Mouse (Mus musculus): ENCODE data around the gene Sdr39u1.

Gene Sdr39u1

GRCm38 (mm10) chr14:55884713-55885113, 15.4 kb downstream of the Sdr39u1 start, which contains the start of gene Khnyn:
Khnyn (plus strand) TSS chr14:55884947.
- DNase-seq (ENCODE audit: low read depth, low spot score), result peak; percentile 95

GRCm38 (mm10) chr14:55884166-55884565, 15.9 kb downstream of the Sdr39u1 start, which contains the start of gene Cbln3:
Cbln3 (minus strand) TSS chr14:55884392.
- no peak for DNase-seq (ENCODE audit: low read depth, low spot score)

DNA sequence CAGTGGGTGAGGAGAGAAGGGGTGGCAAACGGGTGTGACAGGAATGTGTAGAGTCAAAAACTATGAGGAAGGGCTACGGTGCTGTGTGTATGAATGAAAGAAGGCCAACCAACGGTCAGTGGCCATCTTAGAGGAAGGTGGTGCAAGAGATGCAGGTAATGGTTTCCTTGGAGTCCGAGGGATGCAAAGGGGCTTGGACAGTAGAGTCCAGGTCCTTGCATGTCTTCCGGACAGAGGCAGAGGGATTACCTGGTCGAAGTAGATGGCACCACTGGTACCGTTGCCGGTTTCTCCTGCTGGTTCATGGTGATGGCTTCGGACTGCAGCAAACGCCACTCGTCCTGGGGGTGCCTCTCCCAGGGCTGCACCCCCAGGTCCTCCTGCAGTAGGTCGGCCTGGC, 16.4 kb downstream of the Sdr39u1 start:
- DNase-seq (ENCODE audit: low read depth, low spot score), result no peak

DNA sequence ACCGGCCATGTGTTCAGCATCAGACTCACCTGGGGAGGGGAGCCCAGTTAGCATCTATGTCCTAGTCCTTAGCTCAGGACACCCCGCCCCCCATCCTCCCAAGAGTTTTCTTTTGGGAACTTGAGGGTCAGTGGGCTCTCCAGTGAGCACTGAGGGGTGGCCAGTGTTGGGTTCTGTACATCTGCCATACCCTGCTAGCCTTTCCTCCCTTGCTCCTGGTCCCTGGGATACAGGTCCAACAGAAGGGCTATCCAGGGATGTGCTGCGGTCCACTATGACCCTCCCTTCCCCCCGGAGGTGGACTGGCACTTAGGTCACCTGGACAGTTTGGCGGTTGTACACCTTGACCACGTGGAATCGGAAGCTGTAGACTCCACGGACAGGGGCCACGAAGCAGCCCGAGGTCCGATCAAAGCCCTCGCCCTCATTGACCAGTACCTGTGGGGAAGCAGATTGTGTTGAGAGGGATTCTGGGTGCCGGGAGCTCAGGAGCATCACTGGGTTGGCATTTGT, 16.9 kb downstream of the Sdr39u1 start:
- DNase-seq (ENCODE audit: low read depth, low spot score), result no peak

GRCm38 (mm10) chr14:55882171-55882641, 17.9 kb downstream of the Sdr39u1 start:
- no peak for DNase-seq (ENCODE audit: low read depth, low spot score)

DNA sequence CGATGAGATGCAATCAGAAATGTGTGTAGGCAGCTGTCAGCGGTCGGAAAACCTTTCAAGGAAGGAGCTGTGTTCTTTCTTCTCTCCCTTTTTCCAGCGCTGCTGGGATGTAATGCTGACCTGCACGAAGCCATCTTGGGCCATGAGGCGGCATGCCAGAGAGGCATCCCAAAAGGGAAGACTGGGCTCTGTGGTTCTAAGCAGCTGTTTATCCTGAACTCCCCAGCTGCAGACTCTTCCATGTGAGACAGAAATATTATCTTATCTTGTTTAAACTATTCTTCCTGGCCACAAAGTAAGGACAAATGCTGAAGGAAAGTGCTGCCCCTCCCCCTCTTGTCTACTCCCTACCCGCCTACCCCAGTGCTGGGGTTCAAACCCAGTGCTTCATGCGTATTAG, 19.1 kb downstream of the Sdr39u1 start:
- no peak for DNase-seq (ENCODE audit: low read depth, low spot score)

DNA sequence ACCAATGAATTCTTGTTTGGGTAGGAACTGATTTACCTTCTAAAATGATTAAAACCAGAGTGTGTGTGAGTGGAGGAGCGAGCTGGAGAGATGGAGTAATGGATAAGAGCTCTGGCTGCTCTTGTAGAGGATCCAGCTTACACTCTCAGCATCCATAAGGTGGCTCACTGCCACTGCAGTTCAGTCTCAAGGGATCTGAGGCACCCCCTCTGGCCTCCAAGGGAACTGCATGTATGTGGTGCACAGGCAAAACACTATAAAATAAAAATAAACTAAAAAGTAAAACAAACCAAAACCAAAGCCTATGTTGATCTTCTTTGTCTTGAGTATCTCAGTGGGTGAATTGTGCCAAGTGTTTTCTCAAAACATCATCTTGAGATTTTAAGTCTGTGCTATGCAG, 20.5 kb downstream of the Sdr39u1 start:
- peak; percentile 84 for DNase-seq (ENCODE audit: low read depth, low spot score)

GRCm38 (mm10) chr14:55878316-55878940, 21.7 kb downstream of the Sdr39u1 start:
- no peak for DNase-seq (ENCODE audit: low read depth, low spot score)

DNA sequence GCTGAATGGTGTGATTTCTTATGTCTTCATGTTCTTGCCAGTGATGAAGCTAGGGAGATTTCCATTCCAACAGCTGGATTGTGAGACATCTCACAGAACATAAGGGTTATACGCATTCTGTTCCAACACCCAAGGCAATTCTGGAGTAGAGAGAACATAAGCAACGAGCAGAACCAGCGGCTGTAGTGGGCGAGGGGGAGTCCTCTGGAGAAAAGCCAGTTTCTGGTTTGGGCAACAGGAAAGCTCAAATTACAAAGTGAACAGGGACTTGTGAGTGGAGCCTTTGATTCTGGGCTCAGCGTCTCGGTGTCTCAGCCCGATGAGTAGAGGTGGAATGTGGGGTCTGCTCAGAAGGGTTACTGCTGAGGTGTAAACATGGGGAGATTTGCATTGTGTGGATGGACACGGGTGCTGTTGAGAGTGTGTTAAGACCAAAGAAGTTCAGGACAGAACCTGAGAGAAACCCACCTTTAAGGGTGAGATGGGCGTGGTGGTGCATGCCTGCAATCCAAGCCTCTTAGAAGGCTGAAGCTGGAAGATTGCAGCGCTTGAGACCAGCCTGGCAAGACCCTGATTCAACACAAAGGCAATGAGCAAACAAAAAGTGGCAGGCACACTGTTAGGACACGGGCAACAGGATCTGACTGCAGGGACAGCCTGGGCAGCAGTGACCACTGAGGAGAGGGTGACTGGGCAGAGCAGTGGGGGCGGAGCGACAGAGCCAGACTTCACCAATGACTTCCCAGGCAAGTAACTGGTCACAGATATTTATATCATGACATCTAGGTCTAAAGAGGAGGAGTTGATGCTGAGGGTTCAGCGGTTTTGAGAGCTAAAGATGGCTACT, 22.4 kb downstream of the Sdr39u1 start:
- no peak for DNase-seq (ENCODE audit: low read depth, low spot score)

DNA sequence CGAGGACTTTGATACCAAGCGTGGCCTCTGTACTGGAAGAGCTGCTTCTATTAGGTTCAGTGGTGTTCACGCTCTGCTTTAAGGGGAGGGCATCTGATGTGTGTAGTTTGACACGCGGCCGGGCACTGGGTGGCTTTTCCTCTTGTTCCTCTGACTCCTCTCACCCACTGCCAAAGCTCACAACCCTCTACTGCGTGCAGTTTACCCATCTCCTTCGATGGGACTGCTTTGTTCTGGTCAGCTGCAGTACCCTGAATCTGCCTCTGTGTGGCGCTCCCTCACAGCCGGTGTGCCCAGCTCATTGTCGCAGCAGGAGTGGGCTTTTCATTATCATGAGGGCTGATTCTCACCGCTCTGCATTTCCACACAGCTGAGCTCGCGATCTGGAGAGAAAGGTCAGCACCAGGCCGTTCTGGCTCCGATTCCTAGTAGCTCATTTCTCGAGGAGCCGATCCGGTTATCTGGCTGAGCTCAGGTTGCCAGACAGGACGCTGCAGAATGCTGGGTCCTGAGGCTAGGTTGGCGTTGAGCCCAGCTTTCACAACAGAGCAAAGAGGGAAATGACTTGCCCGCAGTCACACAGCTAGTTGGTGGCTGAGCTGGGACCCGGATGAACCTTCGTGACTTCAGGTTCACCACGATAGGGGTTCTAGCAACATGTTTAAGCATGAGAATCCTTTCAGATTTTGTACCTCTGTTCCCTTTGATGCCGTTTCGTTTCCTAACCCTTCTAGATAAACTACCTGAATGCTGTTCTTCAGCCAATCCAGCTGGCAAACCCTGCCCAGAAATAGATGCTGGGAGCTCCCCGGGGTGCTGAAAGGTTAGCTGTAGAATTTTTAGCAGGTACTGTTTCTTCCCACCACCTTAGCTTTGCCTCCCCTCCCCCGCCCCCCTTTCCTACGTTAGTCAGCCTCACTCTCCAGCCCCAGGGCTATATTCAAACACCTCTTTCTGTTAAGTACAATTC, 26.1 kb downstream of the Sdr39u1 start:
- DNase-seq (ENCODE audit: low read depth, low spot score), result peak; percentile 85

DNA sequence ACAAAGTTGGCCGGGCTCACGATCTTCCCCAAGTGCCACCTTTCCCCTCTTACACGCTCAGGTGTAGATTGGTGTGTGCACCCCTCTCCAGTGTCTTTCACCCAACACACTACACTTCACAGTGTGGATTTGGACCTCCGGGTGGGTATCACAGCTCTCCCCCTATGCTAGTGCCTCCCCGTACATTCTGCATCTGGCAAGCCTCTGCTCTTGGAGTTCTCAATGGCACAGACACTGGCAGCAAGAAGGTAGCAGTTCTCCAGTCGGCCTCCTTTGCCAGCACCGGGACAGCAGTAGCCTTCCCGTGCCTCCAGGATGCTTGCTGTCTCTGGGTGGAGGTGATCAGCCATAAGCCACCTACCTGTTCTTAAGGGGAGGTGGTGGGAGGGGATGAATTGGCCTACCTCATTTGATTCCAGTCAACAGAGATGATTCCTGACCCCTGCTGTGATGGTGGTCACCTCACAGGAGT, 26.8 kb downstream of the Sdr39u1 start:
- no peak for DNase-seq (ENCODE audit: low read depth, low spot score)

GRCm38 (mm10) chr14:55872551-55872950, 27.5 kb downstream of the Sdr39u1 start:
- no peak for DNase-seq (ENCODE audit: low read depth, low spot score)

DNA sequence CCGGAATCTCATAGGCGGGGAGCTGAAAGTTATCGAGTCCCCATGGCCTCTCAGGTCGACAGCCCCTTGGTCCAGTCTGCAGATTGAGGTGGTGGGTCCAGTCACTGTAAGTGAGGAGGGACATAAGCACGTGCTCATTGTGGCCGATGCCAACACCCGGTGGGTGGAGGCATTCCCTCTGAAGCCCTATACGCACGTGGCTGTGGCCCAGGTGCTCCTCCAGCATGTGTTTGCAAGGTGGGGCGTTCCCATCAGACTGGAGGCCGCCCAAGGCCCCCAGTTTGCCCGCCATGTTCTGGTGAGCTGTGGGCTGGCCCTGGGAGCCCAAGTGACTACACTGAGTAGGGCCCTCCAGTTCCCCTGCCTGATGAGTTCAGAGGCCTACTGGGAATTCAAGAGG, 28.1 kb downstream of the Sdr39u1 start:
- no peak for DNase-seq (ENCODE audit: low read depth, low spot score)

GRCm38 (mm10) chr14:55869538-55869937, 30.6 kb downstream of the Sdr39u1 start:
- peak; percentile 61 for DNase-seq (ENCODE audit: low read depth, low spot score)

GRCm38 (mm10) chr14:55868230-55869026, 31.7 kb downstream of the Sdr39u1 start:
- peak; percentile 80 for DNase-seq (ENCODE audit: low read depth, low spot score)

- DNase-seq (ENCODE audit: low read depth, low spot score), result peak; percentile 82
Observed at GRCm38 (mm10) chr14:55866962-55867361, 33.1 kb downstream of the Sdr39u1 start.

DNA sequence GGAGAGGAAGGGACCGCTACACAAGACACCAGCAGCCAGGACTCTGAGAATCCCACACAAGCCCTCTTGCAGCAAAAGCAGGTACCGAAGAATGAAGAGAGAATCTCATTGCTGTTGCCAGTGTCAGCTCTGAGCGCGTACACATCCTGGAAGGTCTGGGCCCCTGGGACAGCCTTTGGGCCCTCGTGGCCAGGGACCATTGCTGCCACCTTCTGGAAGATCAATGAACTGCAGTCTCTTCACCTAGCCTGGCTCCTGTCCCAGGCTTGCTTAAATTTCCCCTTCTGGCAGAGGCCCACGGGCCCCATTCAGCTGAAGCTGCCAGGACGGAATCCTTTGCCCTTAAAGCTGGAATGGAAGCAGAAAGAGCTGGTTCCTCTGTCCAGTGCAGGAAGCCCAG, 36.3 kb downstream of the Sdr39u1 start:
- DNase-seq (ENCODE audit: low read depth, low spot score), result peak; percentile 91

GRCm38 (mm10) chr14:55862970-55863369, 37.1 kb downstream of the Sdr39u1 start:
- no peak for DNase-seq (ENCODE audit: low read depth, low spot score)

GRCm38 (mm10) chr14:55862186-55862585, 37.9 kb downstream of the Sdr39u1 start:
- no peak for DNase-seq (ENCODE audit: low read depth, low spot score)

DNA sequence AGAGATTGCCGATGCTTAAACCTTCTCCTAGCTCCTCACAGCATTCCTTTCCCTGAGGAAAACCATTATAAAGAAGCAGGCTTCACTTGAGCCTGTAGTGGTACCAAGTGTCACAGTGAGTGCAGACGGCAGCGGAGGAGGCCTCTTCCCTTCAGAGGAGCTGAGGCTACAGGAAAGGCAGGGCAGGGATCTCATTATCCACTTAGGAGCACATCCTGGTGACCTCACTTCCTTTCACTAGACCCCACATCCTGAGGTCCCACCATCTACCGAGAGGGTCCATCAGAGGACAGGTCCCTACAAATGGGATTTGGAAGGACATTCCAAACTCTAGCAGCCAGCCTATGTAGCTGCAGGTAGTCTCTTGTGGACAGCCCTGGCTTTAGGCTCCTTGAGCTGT, 42.5 kb downstream of the Sdr39u1 start:
- no peak for DNase-seq (ENCODE audit: low read depth, low spot score)

Data from ZHBTc4 (cell line).